Mouse (Mus musculus): ENCODE measurements around the gene Nrp2. TPM values are rescaled to one million over a fixed set of nuclear protein-coding genes. Genes with fewer than 3 reads are reported as not detected.
A peak's percentile ranks its signal among the peaks of the same experiment; 100 is the strongest.

The Nrp2 gene
- polyA plus RNA-seq, 1 experiment from 2014 or later = 40.9 TPM

DNA sequence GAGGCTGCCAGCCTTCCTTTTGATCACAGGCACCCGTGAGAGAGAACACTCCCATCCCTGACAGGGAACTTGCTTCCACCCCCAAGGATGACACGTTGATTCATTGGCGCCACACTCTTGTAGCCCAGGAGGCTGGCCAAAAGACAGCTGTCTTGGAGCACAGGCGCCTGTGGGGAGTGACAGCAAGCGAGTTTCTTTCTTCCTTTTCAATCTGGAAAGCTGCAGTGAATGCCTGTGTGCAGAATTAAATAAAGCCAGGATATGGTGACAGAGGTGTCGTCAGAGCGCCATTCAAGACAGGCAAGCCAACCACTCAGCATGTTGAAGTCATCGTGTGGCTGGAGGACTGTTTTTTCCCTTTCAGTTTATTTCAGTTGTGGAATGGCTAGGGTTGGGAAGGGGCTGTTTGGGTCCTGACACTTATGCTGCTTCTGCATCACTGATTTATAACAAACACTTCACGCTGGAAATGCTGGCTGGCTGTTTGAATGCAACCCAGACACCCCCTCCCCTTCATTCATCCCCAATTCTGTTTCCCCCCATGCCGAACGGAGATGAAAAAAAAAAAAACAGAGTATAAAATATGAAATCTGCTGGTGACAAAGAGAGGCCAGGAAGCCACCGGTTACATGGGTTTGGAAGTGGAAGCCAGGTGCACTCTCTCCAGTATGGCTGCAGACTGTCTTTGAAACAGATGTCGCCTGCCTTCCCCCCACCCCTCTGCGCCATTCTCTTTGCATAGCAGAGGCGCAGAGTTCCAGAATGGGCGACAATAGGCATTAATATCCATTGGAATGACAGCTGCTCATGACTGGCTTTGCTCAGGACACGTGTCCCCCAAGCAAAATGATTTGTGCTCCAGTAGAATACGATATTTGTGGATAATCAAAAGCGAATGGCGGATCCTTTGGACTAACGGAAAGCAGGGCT, 20.4 kb upstream of the Nrp2 start:
- Histone ChIP-seq H3K9me3 (ENCODE audit: control insufficient read depth, low read length) (no peaks in the 10 kb centered on the region), H3K27me3 (ENCODE audit: control insufficient read depth, insufficient read depth, low read length) (no peaks in the 10 kb centered on the region), H3K36me3 (ENCODE audit: control insufficient read depth, insufficient read depth, low read length) (no peaks in the 10 kb centered on the region), H3K27ac (ENCODE audit: low read depth, low read length) (peak overlapping the region; percentile 15; the same call in 1 of the 2 replicates), H3K4me1 (ENCODE audit: control insufficient read depth, insufficient read depth, low read length) (peaks cover 5% of the 10 kb centered on the region; the same call in 1 of the 2 replicates), H3K9ac (ENCODE audit: low read length) (no peak overlapping the region), H3K4me3 (ENCODE audit: low read depth, low read length) (no peak overlapping the region), H3K4me2 (ENCODE audit: low read depth) (peak overlapping the region; percentile 14; the same call in 1 of the 2 replicates)
- DNase-seq (ENCODE audit: low spot score) = peak; percentile 51
- peak; percentile 58 for ATAC-seq (ENCODE audit: insufficient read depth, low FRiP score, low TSS enrichment)
- WGBS = 45% methylated on average over 21 of the region's 21 CpGs

- WGBS = 81% methylated on average over 2 of the region's 2 CpGs
- H3K4me2 ChIP-seq (ENCODE audit: low read depth) = no peak overlapping the region
- H3K27me3 ChIP-seq (ENCODE audit: control insufficient read depth, insufficient read depth, low read length) = no peaks in the 10 kb centered on the region
- no peaks in the 10 kb centered on the region for H3K36me3 ChIP-seq (ENCODE audit: control insufficient read depth, insufficient read depth, low read length)
- no peak overlapping the region for H3K27ac ChIP-seq (ENCODE audit: low read depth, low read length)
- H3K9ac ChIP-seq (ENCODE audit: low read length) = no peak overlapping the region
- peaks cover 5% of the 10 kb centered on the region; the same call in 1 of the 2 replicates for H3K4me1 ChIP-seq (ENCODE audit: control insufficient read depth, insufficient read depth, low read length)
- H3K4me3 ChIP-seq (ENCODE audit: low read depth, low read length) = no peak overlapping the region
- no peaks in the 10 kb centered on the region for H3K9me3 ChIP-seq (ENCODE audit: control insufficient read depth, low read length)
- DNase-seq (ENCODE audit: low spot score) = no peak
- no peak for ATAC-seq (ENCODE audit: insufficient read depth, low FRiP score, low TSS enrichment)
Measured at GRCm38 (mm10) chr1:62683498-62683897, 19.6 kb upstream of the Nrp2 start.

GRCm38 (mm10) chr1:62687511-62687910, 15.6 kb upstream of the Nrp2 start:
- Histone ChIP-seq H3K4me1 (ENCODE audit: control insufficient read depth, insufficient read depth, low read length) (peaks cover 2% of the 10 kb centered on the region; the same call in 1 of the 2 replicates), H3K9me3 (ENCODE audit: control insufficient read depth, low read length) (no peaks in the 10 kb centered on the region), H3K4me3 (ENCODE audit: low read depth, low read length) (no peak overlapping the region), H3K36me3 (ENCODE audit: control insufficient read depth, insufficient read depth, low read length) (no peaks in the 10 kb centered on the region), H3K27me3 (ENCODE audit: control insufficient read depth, insufficient read depth, low read length) (no peaks in the 10 kb centered on the region), H3K27ac (ENCODE audit: low read depth, low read length) (no peak overlapping the region), H3K9ac (ENCODE audit: low read length) (no peak overlapping the region), H3K4me2 (ENCODE audit: low read depth) (no peak overlapping the region)
- ATAC-seq (ENCODE audit: insufficient read depth, low FRiP score, low TSS enrichment) (no peak), DNase-seq (ENCODE audit: low spot score) (no peak)
- 92% methylated on average over 8 of the region's 8 CpGs for WGBS

- no peak overlapping the region for H3K27ac ChIP-seq (ENCODE audit: low read depth, low read length)
- H3K27me3 ChIP-seq (ENCODE audit: control insufficient read depth, insufficient read depth, low read length) = no peaks in the 10 kb centered on the region
- H3K9me3 ChIP-seq (ENCODE audit: control insufficient read depth, low read length) = no peaks in the 10 kb centered on the region
- no peak for DNase-seq (ENCODE audit: low spot score)
- ATAC-seq (ENCODE audit: insufficient read depth, low FRiP score, low TSS enrichment) = no peak
- no peak overlapping the region for H3K4me2 ChIP-seq (ENCODE audit: low read depth)
- WGBS = 85% methylated on average over 6 of the region's 6 CpGs
- no peak overlapping the region for H3K4me3 ChIP-seq (ENCODE audit: low read depth, low read length)
- H3K9ac ChIP-seq (ENCODE audit: low read length) = no peak overlapping the region
- no peaks in the 10 kb centered on the region for H3K36me3 ChIP-seq (ENCODE audit: control insufficient read depth, insufficient read depth, low read length)
- peaks cover 2% of the 10 kb centered on the region; the same call in 1 of the 2 replicates for H3K4me1 ChIP-seq (ENCODE audit: control insufficient read depth, insufficient read depth, low read length)
Measured at GRCm38 (mm10) chr1:62691175-62691574, 11.9 kb upstream of the Nrp2 start.

GRCm38 (mm10) chr1:62696312-62696982, 6.6 kb upstream of the Nrp2 start:
- DNase-seq (ENCODE audit: low spot score) = no peak
- Histone ChIP-seq H3K36me3 (ENCODE audit: control insufficient read depth, insufficient read depth, low read length) (no peaks in the 10 kb centered on the region), H3K4me2 (ENCODE audit: low read depth) (no peak overlapping the region), H3K27ac (ENCODE audit: low read depth, low read length) (no peak overlapping the region), H3K4me3 (ENCODE audit: low read depth, low read length) (no peak overlapping the region), H3K9me3 (ENCODE audit: control insufficient read depth, low read length) (no peaks in the 10 kb centered on the region), H3K4me1 (ENCODE audit: control insufficient read depth, insufficient read depth, low read length) (peaks cover 9% of the 10 kb centered on the region; the same call in 1 of the 2 replicates), H3K27me3 (ENCODE audit: control insufficient read depth, insufficient read depth, low read length) (no peaks in the 10 kb centered on the region), H3K9ac (ENCODE audit: low read length) (no peak overlapping the region)
- 50% methylated on average over 6 of the region's 6 CpGs for WGBS
- ATAC-seq (ENCODE audit: insufficient read depth, low FRiP score, low TSS enrichment) = no peak

DNA sequence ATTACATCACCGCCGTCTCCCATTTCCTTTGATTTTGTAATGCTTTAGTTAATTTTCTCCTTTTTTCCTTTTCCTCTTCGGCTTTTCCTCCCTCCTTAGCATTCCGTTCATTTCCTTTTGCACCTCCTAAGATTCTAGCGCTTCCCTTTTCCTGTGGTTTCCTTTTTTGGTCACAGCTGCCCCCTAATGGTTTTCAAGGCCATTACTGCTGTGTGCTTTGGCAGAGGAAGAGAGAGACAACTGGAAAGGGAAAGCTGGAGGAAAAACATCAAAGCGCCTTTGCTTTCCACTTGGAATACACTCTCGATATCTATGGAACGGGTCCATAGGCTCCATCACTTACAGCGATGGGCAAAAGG, 6.1 kb upstream of the Nrp2 start:
- 31% methylated on average over 9 of the region's 9 CpGs for whole genome bisulfite sequencing
- Histone ChIP-seq H3K4me1 (ENCODE audit: control insufficient read depth, insufficient read depth, low read length) (peaks cover 10% of the 10 kb centered on the region; the same call in 1 of the 2 replicates), H3K9me3 (ENCODE audit: control insufficient read depth, low read length) (no peaks in the 10 kb centered on the region), H3K4me3 (ENCODE audit: low read depth, low read length) (no peak overlapping the region), H3K4me2 (ENCODE audit: low read depth) (no peak overlapping the region), H3K9ac (ENCODE audit: low read length) (no peak overlapping the region), H3K27me3 (ENCODE audit: control insufficient read depth, insufficient read depth, low read length) (no peaks in the 10 kb centered on the region), H3K36me3 (ENCODE audit: control insufficient read depth, insufficient read depth, low read length) (no peaks in the 10 kb centered on the region), H3K27ac (ENCODE audit: low read depth, low read length) (no peak overlapping the region)
- ATAC-seq (ENCODE audit: insufficient read depth, low FRiP score, low TSS enrichment) = no peak; the same call in 1 of the 2 replicates
- peak; percentile 69 for DNase-seq (ENCODE audit: low spot score)

DNA sequence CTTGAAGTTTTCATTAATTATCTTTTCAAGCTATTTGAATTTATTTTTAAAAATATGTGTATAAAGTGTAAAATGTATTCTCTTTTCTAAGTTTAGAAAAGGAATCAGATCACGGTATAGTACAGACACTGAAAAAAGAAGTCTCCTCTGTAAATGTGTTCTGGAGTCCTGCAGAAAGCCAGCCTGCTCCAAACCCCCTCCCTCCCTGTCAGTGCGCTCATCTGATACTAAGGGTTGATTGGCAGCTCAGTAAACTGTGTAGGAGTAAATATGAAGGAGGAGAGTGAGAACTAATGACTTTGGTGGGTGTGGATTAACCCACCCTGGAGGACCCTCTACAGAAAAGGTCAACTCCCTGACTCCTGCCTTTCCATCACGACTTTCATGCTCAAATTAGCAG, 5.7 kb upstream of the Nrp2 start:
- WGBS = 62% methylated on average over 3 of the region's 3 CpGs
- no peak overlapping the region for H3K4me3 ChIP-seq (ENCODE audit: low read depth, low read length)
- DNase-seq (ENCODE audit: low spot score) (no peak), ATAC-seq (ENCODE audit: insufficient read depth, low FRiP score, low TSS enrichment) (no peak)
- H3K9ac ChIP-seq (ENCODE audit: low read length) = no peak overlapping the region
- H3K4me2 ChIP-seq (ENCODE audit: low read depth) = no peak overlapping the region
- H3K27ac ChIP-seq (ENCODE audit: low read depth, low read length) = no peak overlapping the region
- H3K27me3 ChIP-seq (ENCODE audit: control insufficient read depth, insufficient read depth, low read length) = no peaks in the 10 kb centered on the region
- no peaks in the 10 kb centered on the region for H3K36me3 ChIP-seq (ENCODE audit: control insufficient read depth, insufficient read depth, low read length)
- H3K9me3 ChIP-seq (ENCODE audit: control insufficient read depth, low read length) = no peaks in the 10 kb centered on the region
- H3K4me1 ChIP-seq (ENCODE audit: control insufficient read depth, insufficient read depth, low read length) = peaks cover 10% of the 10 kb centered on the region; the same call in 1 of the 2 replicates

- no peaks in the 10 kb centered on the region for H3K9me3 ChIP-seq (ENCODE audit: control insufficient read depth, low read length)
- no peak overlapping the region for H3K4me3 ChIP-seq (ENCODE audit: low read depth, low read length)
- no peak overlapping the region for H3K9ac ChIP-seq (ENCODE audit: low read length)
- ATAC-seq (ENCODE audit: insufficient read depth, low FRiP score, low TSS enrichment) = no peak
- DNase-seq (ENCODE audit: low spot score) = no peak
- H3K4me1 ChIP-seq (ENCODE audit: control insufficient read depth, insufficient read depth, low read length) = peaks cover 13% of the 10 kb centered on the region; the same call in 1 of the 2 replicates
- H3K4me2 ChIP-seq (ENCODE audit: low read depth) = no peak overlapping the region
- 59% methylated on average over 4 of the region's 4 CpGs for WGBS
- no peak overlapping the region for H3K27ac ChIP-seq (ENCODE audit: low read depth, low read length)
- H3K27me3 ChIP-seq (ENCODE audit: control insufficient read depth, insufficient read depth, low read length) = no peaks in the 10 kb centered on the region
- H3K36me3 ChIP-seq (ENCODE audit: control insufficient read depth, insufficient read depth, low read length) = no peaks in the 10 kb centered on the region
Measured at GRCm38 (mm10) chr1:62699801-62700200, 3.3 kb upstream of the Nrp2 start.
